Mouse (Mus musculus) cerebellum, adult 2 months (tissue): Measurements from ENCODE around the gene Timp2. TPM values are rescaled to one million over a fixed set of nuclear protein-coding genes. Genes with fewer than 3 reads are reported as not detected.

Source experiments
- DNase-seq, 2 experiments: peaks; one replicate each; pipeline ENCODE4 v3.0.0; 2021
- H3K27ac ChIP-seq: fragments of 200-500 bp; 2 replicates; pipeline ENCODE4 v1.5.1; 2012; ENCODE audit warnings: low read length, control low read depth, inconsistent platforms; ENCODE audit not compliant: insufficient read depth
- H3K27me3 ChIP-seq: fragments of 200-500 bp; 2 replicates; pipeline ENCODE4 v1.6.1; 2012; ENCODE audit warnings: inconsistent platforms, mild to moderate bottlenecking, low read length, moderate library complexity; ENCODE audit not compliant: control insufficient read depth, insufficient read depth
- H3K4me1 ChIP-seq: fragments of 200-500 bp; 2 replicates; pipeline ENCODE4 v1.6.1; 2011; ENCODE audit warnings: low read length; ENCODE audit not compliant: control insufficient read depth, insufficient read depth
- H3K4me3 ChIP-seq: fragments of 200-500 bp; replicated peaks from 2 replicates; pipeline ENCODE3; 2011; ENCODE audit warnings: mild to moderate bottlenecking, low read depth, low read length, control low read depth; ENCODE audit not compliant: insufficient read depth
- CTCF ChIP-seq: fragments of 200-500 bp; IDR thresholded peaks from 2 replicates; pipeline ENCODE4 v1.5.1; 2011; ENCODE audit warnings: low read depth, mild to moderate bottlenecking, control low read depth, low read length, moderate library complexity, borderline replicate concordance; ENCODE audit not compliant: insufficient read depth
- POLR2A ChIP-seq: fragments of 200-500 bp; IDR thresholded peaks from 2 replicates; pipeline ENCODE4 v1.6.1; 2011; ENCODE audit warnings: low read length, control low read depth, borderline replicate concordance; ENCODE audit not compliant: insufficient read depth
- WGBS: fragments of 180-500 bp; shearing (Covaris S2); methylation state at CpG from one replicate; pipeline ENCODE4 v1.1.7; 2018; 5-methylcytosine and 5-hydroxymethylcytosine counted together
- polyA plus RNA-seq: library from polyadenylated mRNA; depleted of rRNA; stranded (reverse); fragments of >200 nt; gene quantifications from 2 replicates; pipeline ENCODE4 v1.2.3, GENCODE M21; 2012

Timp2 gene
- polyA plus RNA-seq, 1 experiment, result 137 TPM

DNA sequence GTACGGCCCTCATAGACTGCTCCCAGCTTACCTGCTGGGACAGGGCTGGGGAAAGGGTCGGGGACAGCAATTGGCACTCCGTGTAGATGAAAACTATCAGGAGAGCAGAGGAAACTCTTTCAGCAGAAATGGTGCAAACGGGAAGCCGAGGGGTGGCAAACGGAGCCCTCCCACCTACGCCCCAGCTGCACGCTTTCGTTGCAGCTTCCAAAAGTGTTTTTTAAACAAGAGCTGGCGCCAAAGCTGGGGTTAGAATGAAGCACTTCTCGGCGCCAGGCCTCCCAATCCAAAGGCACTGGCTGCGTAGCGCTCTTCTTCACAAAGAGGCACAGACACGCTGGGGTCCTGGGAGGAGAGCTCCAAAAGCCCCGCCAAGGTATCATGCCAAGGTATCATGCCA, 24.8 kb downstream of the Timp2 start:
- Histone ChIP-seq H3K4me1 (peaks cover 18% of the 10 kb centered on the region), H3K27me3 (no peaks in the 10 kb centered on the region), H3K27ac (no peak overlapping the region), H3K4me3 (no peak overlapping the region)
- TF ChIP-seq POLR2A (no peak), CTCF (no peak)
- 87% methylated on average over 16 of the region's 16 CpGs for WGBS
- DNase-seq, result no peak

DNA sequence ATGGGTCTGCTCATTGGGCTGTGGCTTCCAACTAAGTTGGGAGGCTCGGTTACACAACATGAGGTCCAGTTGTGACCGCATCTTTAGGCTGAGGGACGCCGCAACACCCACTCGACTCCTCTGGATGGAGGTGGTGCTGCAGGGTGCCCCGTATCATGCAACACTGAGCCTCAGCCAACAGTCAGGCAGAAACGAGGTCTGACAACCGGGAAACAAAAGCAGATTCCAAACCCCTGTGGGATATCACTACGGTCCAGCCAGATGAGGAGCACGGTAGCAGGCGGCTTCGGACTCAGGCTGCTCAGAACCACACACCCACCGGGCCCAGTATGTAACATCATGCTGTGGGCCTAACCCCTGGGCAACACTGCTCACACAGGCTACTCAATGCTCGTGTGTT, 25.2 kb downstream of the Timp2 start:
- peaks cover 18% of the 10 kb centered on the region for H3K4me1 ChIP-seq
- no peak overlapping the region for H3K27ac ChIP-seq
- DNase-seq, result no peak
- no peak overlapping the region for H3K4me3 ChIP-seq
- WGBS, result 87% methylated on average over 14 of the region's 14 CpGs
- TF ChIP-seq CTCF (no peak), POLR2A (no peak)
- H3K27me3 ChIP-seq, result no peaks in the 10 kb centered on the region

DNA sequence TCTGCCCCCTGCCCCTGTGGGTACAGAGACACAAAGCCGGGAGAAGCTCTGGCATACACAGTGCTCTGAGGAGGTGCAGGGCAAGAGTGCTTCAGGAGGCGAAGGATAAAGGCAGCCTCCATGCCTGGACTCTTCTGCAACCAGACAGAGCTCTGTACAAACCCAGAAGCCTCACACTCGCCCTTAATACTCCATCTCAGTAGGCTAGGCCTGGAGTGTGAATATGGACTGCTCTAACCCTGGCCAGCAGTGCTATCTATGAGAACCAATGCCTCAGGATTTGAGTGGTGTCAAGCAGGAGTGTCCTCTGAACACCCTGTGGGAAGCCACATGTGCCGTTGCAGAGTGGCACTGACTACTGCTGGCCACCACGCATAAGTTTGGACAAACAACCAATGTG, 26.6 kb downstream of the Timp2 start:
- Histone ChIP-seq H3K27ac (no peak overlapping the region), H3K4me1 (peaks cover 18% of the 10 kb centered on the region), H3K27me3 (no peaks in the 10 kb centered on the region), H3K4me3 (no peak overlapping the region)
- TF ChIP-seq POLR2A (no peak), CTCF (no peak)
- WGBS, result 90% methylated on average over 5 of the region's 5 CpGs
- DNase-seq, result no peak

DNA sequence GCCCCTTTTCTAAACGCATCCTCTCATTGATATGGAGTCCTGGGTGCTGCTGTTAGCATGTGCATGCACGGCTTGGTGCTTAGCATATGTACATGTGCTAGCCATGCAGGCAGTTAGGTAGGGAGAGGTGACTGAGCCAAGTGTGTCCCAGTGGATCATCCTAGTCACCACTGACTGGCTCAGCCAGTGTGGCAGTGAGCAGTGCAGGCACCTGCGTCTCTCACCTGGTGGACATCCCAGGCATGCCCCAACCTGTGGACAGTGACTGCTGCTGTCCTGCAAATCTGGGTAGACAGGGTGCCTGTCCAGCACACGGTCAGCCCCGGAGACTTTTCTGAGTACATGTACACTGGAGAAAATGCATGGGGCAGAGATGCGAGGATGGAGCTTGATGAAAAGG, 27.0 kb downstream of the Timp2 start:
- TF ChIP-seq POLR2A (no peak), CTCF (no peak)
- no peak for DNase-seq
- H3K4me1 ChIP-seq, result peaks cover 18% of the 10 kb centered on the region
- H3K27me3 ChIP-seq, result no peaks in the 10 kb centered on the region
- H3K27ac ChIP-seq, result no peak overlapping the region
- no peak overlapping the region for H3K4me3 ChIP-seq
- WGBS, result 93% methylated on average over 6 of the region's 6 CpGs

- no peak for TF ChIP-seq CTCF
- TF ChIP-seq POLR2A, result no peak
- WGBS, result 19% methylated on average over 24 of the region's 24 CpGs
- H3K27me3 ChIP-seq, result no peaks in the 10 kb centered on the region
- peak; percentile 60 to 64 for DNase-seq
- H3K4me3 ChIP-seq, result peak overlapping the region; percentile 6
- peak overlapping the region; percentile 56; the same call in 1 of the 2 replicates for H3K27ac ChIP-seq
- peaks cover 15% of the 10 kb centered on the region for H3K4me1 ChIP-seq
Observed at GRCm38 (mm10) chr11:118326991-118327971, 28.3 kb downstream of the Timp2 start.

DNA sequence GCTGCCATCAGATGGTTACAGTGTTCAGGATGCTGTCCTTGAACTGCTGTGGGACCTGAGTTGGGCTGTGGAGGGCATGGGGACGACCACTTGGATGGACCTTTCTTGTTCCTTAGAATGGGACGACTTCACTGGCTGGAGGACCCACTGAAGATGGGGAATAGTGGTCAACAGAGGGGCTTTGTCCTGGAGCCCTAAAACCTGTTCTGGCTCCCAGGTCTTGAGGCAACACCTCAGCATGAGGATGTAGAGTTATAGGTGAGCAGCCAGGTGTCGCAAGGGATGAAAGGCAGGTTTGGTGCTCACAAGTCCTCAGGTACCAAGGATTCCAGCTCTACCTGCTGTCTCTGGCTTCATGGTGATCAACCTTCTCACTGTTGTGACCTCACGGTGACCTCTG, 29.0 kb downstream of the Timp2 start:
- H3K27ac ChIP-seq, result no peak overlapping the region
- TF ChIP-seq POLR2A, result no peak
- TF ChIP-seq CTCF, result no peak
- peaks cover 15% of the 10 kb centered on the region for H3K4me1 ChIP-seq
- H3K27me3 ChIP-seq, result no peaks in the 10 kb centered on the region
- DNase-seq, result no peak
- WGBS, result 90% methylated on average over 4 of the region's 4 CpGs
- H3K4me3 ChIP-seq, result no peak overlapping the region

DNA sequence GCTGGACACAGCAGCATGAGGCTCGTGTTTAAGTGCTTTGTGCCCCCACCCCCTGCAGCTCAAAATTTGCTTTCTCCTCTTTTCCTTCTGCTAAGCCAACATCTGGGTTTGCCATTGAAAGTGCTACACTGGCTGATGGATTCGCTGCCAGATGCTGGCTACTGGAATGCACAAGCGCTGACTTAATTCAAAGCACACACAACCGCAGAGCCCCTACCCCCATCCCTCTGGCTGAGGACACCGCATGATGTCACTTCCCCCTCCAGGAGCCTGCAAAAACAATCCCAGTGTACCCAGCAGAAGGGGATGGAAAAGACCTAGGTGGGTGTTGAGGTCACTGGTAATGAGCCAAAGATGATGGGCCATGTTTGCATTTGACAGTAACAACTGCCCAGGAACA, 31.0 kb downstream of the Timp2 start:
- TF ChIP-seq CTCF, result no peak
- TF ChIP-seq POLR2A, result no peak
- WGBS, result 93% methylated on average over 5 of the region's 5 CpGs
- Histone ChIP-seq H3K4me3 (no peak overlapping the region), H3K4me1 (peaks cover 15% of the 10 kb centered on the region), H3K27ac (no peak overlapping the region), H3K27me3 (no peaks in the 10 kb centered on the region)
- DNase-seq, result no peak

DNA sequence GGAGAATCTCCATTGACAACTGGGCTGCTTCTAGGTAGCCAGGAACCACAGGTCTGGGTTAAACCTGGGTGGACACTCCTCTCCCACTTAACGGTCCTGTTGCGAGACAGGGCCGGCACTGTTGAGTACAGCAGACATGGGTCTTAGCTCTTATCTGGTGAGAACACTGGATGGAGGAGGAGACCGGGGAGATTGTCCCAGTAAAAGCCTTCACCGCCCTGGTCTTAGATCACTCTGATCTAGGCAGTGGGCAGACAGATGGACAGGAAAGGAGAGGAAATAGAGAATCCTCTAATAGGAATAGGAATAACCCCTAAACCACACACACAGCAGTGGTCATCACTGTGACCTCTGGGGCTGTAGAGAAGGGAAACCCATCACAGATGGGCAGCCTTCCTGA, 31.6 kb downstream of the Timp2 start:
- DNase-seq, result no peak
- H3K27ac ChIP-seq, result no peak overlapping the region
- peaks cover 15% of the 10 kb centered on the region for H3K4me1 ChIP-seq
- H3K27me3 ChIP-seq, result no peaks in the 10 kb centered on the region
- no peak overlapping the region for H3K4me3 ChIP-seq
- TF ChIP-seq POLR2A (no peak), CTCF (no peak)
- WGBS, result 96% methylated on average over 5 of the region's 5 CpGs
